Mouse (Mus musculus): Measurements from ENCODE around the gene Nek3.
"Not testable (repeated sequence)": the region's sequence is repeated elsewhere in the genome, so short reads cannot be mapped to it uniquely, and the experiment has no call there.

Gene Nek3

DNA sequence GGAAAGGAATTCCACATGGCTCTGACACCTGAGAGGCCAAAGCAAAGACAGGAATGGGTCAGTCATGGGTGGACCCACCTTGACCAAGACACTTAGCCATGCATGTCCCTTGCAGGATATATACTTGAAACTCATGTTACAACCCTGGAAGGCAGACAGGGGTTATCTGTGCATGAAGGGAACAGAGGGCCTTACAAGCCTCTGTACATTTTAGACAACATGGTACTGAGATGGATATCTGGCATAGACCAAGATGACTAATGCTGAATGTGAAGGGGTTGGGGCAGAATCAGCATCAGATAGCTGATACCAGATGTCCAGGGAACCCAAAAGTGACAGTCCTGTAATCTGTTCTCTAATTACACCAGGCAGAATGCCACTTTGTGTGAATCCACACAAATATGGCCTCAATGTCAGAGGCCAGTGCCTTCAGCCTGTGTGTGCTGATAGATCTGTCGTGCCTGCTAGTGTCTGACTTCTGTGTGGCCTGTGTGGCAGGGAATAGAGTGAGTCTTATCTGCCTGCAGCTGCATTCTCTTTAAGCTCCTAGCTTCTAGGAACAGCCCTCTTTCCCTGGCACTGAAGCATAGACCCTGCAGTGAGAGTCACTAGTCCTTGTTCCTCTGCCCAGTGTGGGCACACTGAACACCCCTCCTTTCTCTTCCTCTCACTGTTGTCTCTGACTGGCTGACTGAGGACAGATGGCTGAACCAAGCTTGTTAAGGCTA lies 22.3 kb downstream of the Nek3 start:
- DNase-seq (ENCODE audit: low spot score) = no peak

DNA sequence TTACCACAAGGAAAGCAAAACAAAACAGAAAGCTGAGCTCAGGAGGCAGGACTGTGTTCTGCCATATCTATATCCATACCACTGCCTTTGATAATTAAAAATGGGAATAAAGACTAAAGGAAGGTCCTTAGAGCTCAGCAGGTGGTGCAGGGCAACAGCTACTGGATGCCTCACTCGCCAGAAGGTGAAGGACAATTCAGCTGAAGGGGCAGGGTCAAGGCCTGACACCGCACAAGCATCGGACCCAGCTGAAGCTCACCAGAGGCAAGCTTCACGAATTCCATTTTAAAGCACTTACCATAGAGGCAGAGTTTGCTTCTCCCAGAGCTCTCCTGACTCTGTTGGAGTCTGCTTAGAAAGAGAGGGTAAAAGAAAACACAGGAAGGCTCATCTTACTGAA lies 23.6 kb downstream of the Nek3 start:
- no peak for DNase-seq (ENCODE audit: low spot score)

- DNase-seq (ENCODE audit: low spot score) = no peak
Observed at GRCm38 (mm10) chr8:22141836-22142385, 24.3 kb downstream of the Nek3 start.

- DNase-seq (ENCODE audit: low spot score) = not testable (repeated sequence)
Observed at GRCm38 (mm10) chr8:22136462-22136861, 29.8 kb downstream of the Nek3 start.

GRCm38 (mm10) chr8:22134750-22135135 lies 31.5 kb downstream of the Nek3 start:
- DNase-seq (ENCODE audit: low spot score) = no peak

- no peak for DNase-seq (ENCODE audit: low spot score)
Observed at GRCm38 (mm10) chr8:22134078-22134749, 32.0 kb downstream of the Nek3 start.

- no peak for DNase-seq (ENCODE audit: low spot score)
Observed at GRCm38 (mm10) chr8:22132062-22132461, 34.2 kb downstream of the Nek3 start.

DNA sequence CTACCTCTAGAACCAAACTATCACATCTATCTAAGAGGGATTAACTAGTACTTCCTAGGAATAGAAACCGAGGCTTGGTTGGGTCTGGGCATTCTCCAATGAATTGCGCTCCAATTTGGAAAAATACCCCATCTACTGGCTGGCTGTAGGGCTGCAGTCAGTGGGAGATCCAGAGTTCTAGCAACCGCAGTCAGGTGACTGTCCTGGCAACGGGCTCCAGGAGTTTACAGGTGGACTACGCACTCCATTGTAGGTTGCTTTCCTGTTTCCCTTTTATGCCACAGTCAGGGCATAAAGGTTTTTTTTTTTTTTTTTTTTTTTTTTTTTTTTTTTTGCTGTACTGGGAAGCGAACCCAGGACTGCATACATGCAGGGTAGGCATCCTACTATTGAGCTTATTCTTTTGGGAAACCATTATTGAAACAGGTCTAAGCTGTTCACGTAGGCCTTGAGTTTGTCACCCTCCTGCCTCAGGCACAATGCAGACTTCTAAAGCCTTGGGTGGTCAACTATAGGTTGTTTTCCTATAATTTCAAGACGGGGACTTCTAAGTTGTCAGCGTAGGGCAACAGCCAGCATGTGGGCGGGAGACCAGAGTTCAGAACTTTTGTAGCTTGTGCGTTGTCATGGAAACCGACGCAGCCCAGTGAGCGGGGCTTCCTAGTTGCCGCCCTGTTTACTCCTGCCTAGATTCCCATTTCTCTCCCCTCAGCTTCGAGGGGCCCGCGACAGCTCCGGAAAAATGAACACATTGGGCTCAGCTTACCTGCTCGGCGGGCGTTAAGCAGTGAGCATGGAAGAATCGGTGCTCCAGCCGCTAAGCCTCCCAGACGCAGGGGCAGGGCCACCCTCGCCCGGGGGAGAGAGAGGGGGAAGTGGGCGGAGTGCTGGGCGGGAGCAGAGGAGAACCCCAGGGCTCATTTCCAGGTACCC lies 41.7 kb downstream of the Nek3 start, which contains the start of gene Nek5:
Gene Nek5 (minus strand): TSS at position 834 of the 933 bp plus-strand sequence.
- DNase-seq (ENCODE audit: low spot score) = no peak

- DNase-seq (ENCODE audit: low spot score) = no peak
Observed at GRCm38 (mm10) chr8:22107020-22107419, 59.2 kb downstream of the Nek3 start.

GRCm38 (mm10) chr8:22091568-22091967 lies 74.7 kb downstream of the Nek3 start:
- no peak for DNase-seq (ENCODE audit: low spot score)

DNA sequence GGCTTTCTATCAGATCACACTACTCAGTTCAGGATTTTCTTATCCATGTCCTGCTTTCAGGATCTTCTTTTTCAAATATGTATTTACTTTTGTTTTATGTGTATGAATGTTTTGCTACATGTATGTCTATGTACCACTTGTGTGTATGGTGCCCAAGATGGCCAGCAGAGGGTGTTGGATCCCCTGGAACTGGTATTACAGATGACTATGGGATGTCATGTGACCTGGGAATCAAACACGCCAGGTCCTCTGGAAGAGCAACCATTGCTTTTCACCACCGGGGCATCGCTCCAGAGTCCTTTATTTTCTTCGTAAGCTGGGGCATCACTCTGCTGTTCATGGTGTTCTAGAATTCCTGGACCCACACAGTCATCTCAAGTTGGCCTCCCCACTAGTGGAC lies 77.0 kb downstream of the Nek3 start:
- no peak for DNase-seq (ENCODE audit: low spot score)

DNA sequence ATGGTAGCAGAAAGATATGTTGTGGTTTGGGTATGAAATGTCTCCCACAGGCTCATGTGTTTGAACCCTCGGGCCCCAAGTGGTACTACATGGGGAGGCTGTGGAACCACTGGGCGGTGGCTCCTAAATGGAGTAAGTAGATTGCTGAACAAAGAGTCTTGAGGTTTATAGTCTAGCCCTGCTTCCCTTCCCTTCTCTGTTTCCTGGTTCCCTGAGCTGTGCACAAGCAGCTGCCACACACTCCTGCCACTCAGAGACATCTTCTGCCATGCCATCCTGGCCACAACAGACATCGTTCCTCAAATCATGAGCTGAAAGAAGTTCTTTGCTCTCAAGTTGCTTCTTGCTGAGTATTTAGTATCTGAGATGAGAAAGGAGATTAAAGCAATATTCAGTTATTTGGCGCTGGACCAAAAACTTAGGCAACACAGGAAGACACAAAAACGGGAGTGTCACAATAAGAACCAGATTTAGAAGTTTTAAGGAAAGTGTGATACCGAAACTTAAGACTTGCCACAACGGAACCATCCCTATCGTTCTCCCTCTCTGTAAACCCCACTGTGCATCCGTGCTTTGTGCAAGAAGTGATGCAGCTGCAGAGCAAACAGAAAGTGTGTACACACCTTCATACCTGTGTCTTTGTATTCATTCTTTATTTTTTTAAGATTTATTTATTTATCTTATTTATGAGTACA lies 86.8 kb downstream of the Nek3 start:
- DNase-seq (ENCODE audit: low spot score) = no peak
